Mouse (Mus musculus) embryonic facial prominence, embryonic 13.5 days (tissue): ENCODE measurements around the gene 4930432K21Rik. TPM values are rescaled to one million over a fixed set of nuclear protein-coding genes. Genes with fewer than 3 reads are reported as not detected.
A peak's percentile ranks its signal among the peaks of the same experiment; 100 is the strongest.

Experiments used
- ATAC-seq: fragments of 200-750 bp; cut with Nextera tagmentation; 2 replicates; pipeline ENCODE4 v1.8.0; 2017; ENCODE audit warnings: low read depth; ENCODE audit not compliant: insufficient number of reproducible peaks, insufficient read depth, low FRiP score, low TSS enrichment
- H3K27ac ChIP-seq: fragments of 300-500 bp; sonication (generic); 2 replicates; pipeline ENCODE4 v1.5.1; 2015; ENCODE audit warnings: moderate library complexity, mild to moderate bottlenecking, inconsistent platforms
- H3K27me3 ChIP-seq: fragments of 300-500 bp; sonication (generic); 2 replicates; pipeline ENCODE4 v1.6.1; 2015; ENCODE audit warnings: mild to moderate bottlenecking, inconsistent platforms
- H3K36me3 ChIP-seq: fragments of 300-500 bp; sonication (generic); 2 replicates; pipeline ENCODE4 v1.6.1; 2015; ENCODE audit warnings: mild to moderate bottlenecking, inconsistent platforms
- H3K4me1 ChIP-seq: fragments of 300-500 bp; sonication (generic); 2 replicates; pipeline ENCODE4 v1.6.1; 2015; ENCODE audit warnings: inconsistent platforms
- H3K4me2 ChIP-seq: fragments of 300-500 bp; sonication (generic); 2 replicates; pipeline ENCODE4 v1.6.1; 2015; ENCODE audit warnings: moderate library complexity, mild to moderate bottlenecking, inconsistent platforms
- H3K4me3 ChIP-seq: fragments of 300-500 bp; sonication (generic); 2 replicates; pipeline ENCODE4 v1.5.1; 2015; ENCODE audit warnings: mild to moderate bottlenecking, inconsistent platforms
- H3K9ac ChIP-seq: fragments of 300-500 bp; sonication (generic); 2 replicates; pipeline ENCODE4 v1.6.1; 2015; ENCODE audit warnings: mild to moderate bottlenecking, inconsistent platforms
- H3K9me3 ChIP-seq: fragments of 300-500 bp; sonication (generic); 2 replicates; pipeline ENCODE4 v1.6.1; 2016; ENCODE audit warnings: inconsistent platforms
- WGBS: fragments of 180-500 bp; shearing (Covaris S2); methylation state at CpG from one replicate; pipeline ENCODE4 v1.1.7; 2015; ENCODE audit warnings: mixed read lengths; 5-methylcytosine and 5-hydroxymethylcytosine counted together
- polyA plus RNA-seq: library from polyadenylated mRNA; unstranded; fragments of >200 nt; fragmentation: Nextera tagmentation; extraction: Ambion mirVana; gene quantifications from 2 replicates; pipeline ENCODE4 v1.2.1, GENCODE M21; 2015

Gene 4930432K21Rik
- polyA plus RNA-seq, 1 experiment from 2014 or later, result 1.4 TPM

DNA sequence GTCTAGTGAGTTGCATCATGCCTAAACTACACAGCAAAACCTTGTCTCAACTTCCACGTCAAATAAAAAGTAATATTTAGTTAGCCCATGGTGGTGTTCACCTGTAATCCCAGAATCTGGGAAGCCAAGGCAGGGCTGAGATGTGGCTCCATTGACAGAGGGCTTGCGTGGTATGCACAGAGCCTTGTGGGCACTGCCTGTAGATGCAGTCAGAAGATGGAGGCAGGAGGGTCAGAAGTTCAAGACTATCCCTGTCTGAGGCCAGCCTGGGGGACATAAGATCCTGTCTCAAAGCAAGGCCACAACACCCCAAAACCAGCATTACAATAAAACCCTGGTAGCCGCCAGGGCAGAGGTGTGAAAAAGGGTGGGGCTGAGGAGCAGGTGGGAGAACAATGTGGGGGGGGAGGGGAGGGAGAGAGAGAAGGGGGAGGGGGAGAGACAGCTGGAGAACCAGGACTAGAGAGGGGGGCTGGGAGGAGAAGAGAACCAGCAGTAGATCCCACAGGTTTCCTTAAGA is 46.5 kb downstream of the 4930432K21Rik start:
- Histone ChIP-seq H3K4me2 (no peak overlapping the region), H3K27ac (no peak overlapping the region), H3K36me3 (no peaks in the 10 kb centered on the region), H3K9ac (no peak overlapping the region), H3K9me3 (no peaks in the 10 kb centered on the region), H3K4me3 (no peak overlapping the region), H3K27me3 (no peaks in the 10 kb centered on the region), H3K4me1 (peaks cover 45% of the 10 kb centered on the region)
- 81% methylated on average over 3 of the region's 3 CpGs for WGBS
- ATAC-seq, result no peak

DNA sequence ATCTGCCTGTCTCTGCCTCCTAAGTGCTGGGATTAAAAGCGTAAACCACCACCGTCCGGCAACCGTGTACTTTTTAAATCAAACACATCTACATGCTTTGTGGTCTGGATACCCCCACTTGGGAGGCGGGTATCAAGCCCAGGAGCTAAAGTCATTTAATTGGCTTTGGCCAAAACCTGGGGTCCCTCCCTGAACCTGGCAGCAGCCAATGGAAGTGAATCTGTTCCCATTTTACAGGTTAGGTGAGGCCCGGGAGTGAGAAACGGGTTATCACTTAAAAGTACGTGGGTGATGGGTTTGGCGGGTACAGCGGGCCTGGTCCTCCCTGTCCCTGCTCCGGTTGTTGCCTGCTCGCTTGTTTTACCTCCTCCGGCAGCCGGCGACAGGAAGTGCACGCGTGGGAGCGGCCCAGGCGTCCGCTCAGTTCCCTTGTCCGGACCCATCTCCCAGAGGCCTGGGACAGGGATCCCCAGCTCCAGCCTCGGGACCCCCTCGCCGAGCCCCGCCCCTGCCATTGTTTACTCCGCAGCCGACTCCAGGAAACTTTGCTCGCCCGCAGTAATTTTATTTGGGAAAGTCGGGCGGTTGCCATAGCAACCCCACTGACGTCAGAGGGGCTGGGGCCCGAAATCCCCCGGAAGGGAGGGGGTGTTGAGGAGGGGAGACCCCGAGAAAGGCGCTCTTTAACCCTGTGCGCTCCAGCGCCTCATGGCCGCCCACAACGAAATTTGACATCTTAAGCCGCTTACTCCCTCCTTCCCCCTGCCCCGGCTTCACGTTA is 49.5 kb downstream of the 4930432K21Rik start:
- peak; percentile 50 for ATAC-seq
- no peaks in the 10 kb centered on the region for H3K27me3 ChIP-seq
- peak overlapping the region; percentile 99 for H3K27ac ChIP-seq
- peak overlapping the region; percentile 79 for H3K9ac ChIP-seq
- peak overlapping the region; percentile 66 for H3K4me2 ChIP-seq
- peak overlapping the region; percentile 56 for H3K4me3 ChIP-seq
- no peaks in the 10 kb centered on the region for H3K36me3 ChIP-seq
- peaks cover 59% of the 10 kb centered on the region for H3K4me1 ChIP-seq
- no peaks in the 10 kb centered on the region for H3K9me3 ChIP-seq
- under 1% methylated on average over 43 of the region's 43 CpGs for WGBS

DNA sequence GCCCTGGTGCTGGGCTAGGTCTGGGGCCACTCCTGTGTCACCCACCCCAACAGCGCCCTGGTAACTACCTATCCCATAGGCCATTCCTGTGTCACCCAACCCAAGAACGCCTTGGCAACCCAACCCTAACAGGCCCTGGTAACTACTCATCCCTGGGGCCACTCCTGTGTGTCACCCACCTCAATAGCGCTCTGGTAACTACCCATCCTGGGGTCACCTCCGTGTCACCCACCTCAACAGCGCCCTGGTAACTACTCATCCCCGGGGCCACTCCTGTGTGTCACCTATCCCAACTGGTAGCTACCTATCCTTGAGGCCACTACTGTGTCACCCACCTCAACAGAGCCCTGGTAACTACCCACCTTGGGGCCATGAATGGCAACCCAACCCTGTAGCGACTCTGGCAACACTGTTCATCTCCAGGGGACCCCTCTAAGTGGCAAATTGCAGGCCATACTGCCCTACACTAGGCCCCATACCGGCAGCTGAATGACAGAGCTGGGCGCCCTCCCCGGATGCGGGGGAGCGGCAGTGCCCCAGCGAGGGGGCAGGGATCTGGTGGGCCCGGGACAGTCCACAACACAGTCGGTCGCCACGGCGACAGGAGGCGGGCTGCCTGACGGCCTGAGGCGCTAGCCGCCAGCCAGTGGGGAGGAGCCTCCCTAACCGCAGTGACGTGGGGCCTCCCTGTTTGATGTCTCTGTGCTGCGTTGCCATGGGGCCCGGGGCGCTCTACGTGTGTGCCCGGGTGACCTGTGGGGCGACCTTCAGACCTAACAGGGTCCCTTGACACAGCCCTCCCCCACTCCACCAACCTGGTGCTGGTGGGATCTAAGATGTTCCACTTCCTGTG is 50.3 kb downstream of the 4930432K21Rik start:
- ATAC-seq, result peak; percentile 63
- Histone ChIP-seq H3K4me1 (peaks cover 59% of the 10 kb centered on the region), H3K9me3 (no peaks in the 10 kb centered on the region), H3K4me2 (peak overlapping the region; percentile 66), H3K27ac (peak overlapping the region; percentile 99), H3K4me3 (peak overlapping the region; percentile 56), H3K27me3 (no peaks in the 10 kb centered on the region), H3K36me3 (no peaks in the 10 kb centered on the region), H3K9ac (peak overlapping the region; percentile 51)
- WGBS, result 2% methylated on average over 30 of the region's 30 CpGs

DNA sequence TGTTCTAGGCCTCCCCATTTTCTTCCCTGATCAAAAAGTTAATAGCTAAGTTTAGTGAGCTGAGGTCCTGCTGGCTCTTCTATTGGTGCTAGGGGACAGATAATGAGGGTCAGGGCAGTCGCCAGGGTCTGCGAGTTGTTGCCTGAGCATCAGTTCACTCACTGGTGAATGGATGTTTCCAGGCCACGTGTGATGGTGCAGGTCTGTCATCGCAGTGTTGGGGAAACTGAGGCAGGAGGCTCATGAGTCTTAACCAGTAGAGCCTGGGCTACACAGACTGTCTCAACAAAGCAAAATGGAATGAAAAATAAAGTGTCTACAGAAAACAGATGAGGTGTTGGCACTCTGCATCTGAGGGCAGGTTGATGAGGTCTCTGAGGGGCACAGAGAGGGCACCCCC is 51.0 kb downstream of the 4930432K21Rik start:
- Histone ChIP-seq H3K27ac (peak overlapping the region; percentile 99), H3K4me2 (peak overlapping the region; percentile 66), H3K9me3 (no peaks in the 10 kb centered on the region), H3K27me3 (no peaks in the 10 kb centered on the region), H3K4me3 (no peak overlapping the region; the same call in 1 of the 2 replicates), H3K4me1 (peaks cover 60% of the 10 kb centered on the region), H3K9ac (peak overlapping the region; percentile 51; the same call in 1 of the 2 replicates), H3K36me3 (no peaks in the 10 kb centered on the region)
- no peak for ATAC-seq
- WGBS, result 23% methylated on average over 4 of the region's 4 CpGs

DNA sequence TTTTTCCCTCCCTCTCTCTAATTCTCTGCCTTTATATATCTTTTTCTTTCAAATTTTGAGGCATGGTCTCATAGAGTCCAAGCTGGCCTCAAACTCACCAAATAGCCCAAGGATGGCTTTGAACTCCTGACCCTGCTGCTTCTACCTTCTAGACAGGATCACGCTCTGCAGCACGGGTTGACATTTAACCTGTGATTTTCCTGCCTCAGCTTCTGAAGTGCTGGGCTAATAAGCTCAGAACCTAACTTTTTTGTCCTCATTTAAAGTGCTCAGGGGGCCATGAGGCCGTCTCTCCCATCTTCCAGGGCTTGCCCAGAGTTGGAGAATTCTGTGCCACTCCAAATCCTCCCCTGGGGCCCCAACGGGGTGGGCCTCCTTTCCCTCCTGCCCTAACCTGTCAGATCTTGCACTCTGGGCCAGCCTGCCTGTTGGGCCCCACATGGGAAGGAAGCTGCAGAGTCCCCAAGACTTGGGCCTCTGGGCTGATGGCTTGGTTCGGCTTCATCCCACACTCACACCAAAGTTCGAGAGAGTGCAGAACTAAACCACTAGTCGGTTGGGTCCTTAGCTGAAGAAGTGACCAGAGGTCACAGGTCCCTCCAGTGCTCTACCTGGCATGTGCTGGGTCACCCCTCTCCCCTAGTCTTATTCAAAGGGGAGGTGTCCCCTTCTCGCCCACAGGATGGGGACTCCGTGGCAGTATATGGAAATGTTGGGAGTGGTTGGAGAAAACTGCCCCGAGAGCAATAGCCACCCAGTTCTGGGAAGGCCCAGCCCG is 51.7 kb downstream of the 4930432K21Rik start:
- H3K4me3 ChIP-seq, result peak overlapping the region; percentile 76
- ATAC-seq, result no peak
- H3K9me3 ChIP-seq, result no peaks in the 10 kb centered on the region
- WGBS, result 35% methylated on average over 11 of the region's 11 CpGs
- H3K4me2 ChIP-seq, result peak overlapping the region; percentile 94
- peaks cover 3% of the 10 kb centered on the region; the same call in 1 of the 2 replicates for H3K36me3 ChIP-seq
- peaks cover 64% of the 10 kb centered on the region for H3K4me1 ChIP-seq
- peak overlapping the region; percentile 99 for H3K27ac ChIP-seq
- no peaks in the 10 kb centered on the region for H3K27me3 ChIP-seq
- H3K9ac ChIP-seq, result peak overlapping the region; percentile 95

DNA sequence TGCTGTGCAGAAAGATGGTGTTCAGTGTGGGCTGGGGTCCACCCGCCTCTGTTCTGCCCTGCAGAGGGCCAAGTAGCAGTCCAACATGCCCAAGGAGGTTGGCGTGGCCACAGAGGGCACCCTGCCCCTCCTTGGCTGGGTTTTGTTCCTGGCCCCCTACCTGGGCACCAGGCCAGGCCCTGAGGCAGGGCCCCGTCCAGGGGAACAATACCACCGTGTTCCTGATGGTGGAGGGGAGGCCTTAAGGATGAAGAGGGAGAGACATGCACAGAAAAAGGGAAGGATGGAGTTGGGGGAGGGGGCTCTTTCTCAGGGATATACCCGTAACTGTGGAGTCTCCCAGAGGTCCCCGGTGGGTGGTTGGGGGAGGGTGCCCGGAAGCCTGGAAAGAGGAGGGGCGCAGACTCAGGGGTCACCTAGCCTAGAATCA is 52.3 kb downstream of the 4930432K21Rik start:
- peak overlapping the region; percentile 95 for H3K9ac ChIP-seq
- H3K27me3 ChIP-seq, result no peaks in the 10 kb centered on the region
- H3K4me2 ChIP-seq, result peak overlapping the region; percentile 94
- H3K36me3 ChIP-seq, result peaks cover 9% of the 10 kb centered on the region
- WGBS, result 19% methylated on average over 8 of the region's 8 CpGs
- peak overlapping the region; percentile 99 for H3K27ac ChIP-seq
- peaks cover 68% of the 10 kb centered on the region for H3K4me1 ChIP-seq
- no peaks in the 10 kb centered on the region for H3K9me3 ChIP-seq
- peak overlapping the region; percentile 76 for H3K4me3 ChIP-seq
- ATAC-seq, result no peak

DNA sequence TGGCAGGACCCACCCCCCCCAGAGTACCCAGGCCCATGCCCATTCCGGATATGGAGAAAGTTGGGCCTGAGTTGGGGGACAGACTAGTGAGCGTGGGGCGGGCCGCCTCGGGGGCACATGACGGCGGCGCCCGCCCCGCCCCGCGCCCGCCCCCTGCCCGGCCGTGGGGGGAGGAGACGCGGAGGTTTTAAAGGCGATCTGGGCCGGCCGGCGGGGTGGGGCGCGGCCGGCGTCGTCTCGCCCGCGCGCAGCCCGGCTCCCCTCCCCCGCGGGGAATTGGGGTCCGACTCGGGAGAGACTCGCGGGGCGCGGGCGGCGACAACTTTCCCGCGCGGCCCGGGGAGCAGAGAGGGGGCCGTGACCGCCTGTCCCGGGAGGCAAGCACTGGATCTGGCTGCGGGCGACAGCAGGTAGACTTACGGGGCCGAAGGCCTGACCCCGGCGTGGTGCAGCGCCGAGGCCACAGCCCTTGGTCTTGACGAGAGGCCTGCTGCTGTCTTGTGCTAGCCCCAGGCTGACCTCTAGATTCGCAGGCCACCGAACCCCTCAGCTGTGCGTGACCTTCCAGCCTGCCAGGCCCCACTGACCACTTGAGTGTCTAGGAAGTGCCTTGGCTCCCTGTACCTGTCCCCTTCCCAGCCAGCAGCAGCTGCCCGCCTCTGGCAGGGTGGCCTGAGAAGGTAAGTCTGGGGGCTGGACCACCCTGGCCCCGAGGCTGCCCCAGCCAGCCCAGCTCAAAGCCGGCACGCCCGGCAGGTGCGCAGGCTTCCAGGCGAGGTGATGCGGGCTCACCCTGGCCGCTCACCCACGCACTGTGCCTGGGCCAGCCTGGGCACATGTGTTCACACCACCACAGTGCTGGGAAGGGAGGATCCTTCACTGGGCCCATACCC is 53.1 kb downstream of the 4930432K21Rik start:
- ATAC-seq, result peak; percentile 10; the same call in 1 of the 2 replicates
- Histone ChIP-seq H3K4me2 (peak overlapping the region; percentile 94), H3K4me1 (peaks cover 70% of the 10 kb centered on the region), H3K4me3 (peak overlapping the region; percentile 76), H3K36me3 (peaks cover 17% of the 10 kb centered on the region), H3K27me3 (no peaks in the 10 kb centered on the region), H3K9me3 (no peaks in the 10 kb centered on the region), H3K27ac (peak overlapping the region; percentile 99), H3K9ac (peak overlapping the region; percentile 95)
- 5% methylated on average over 39 of the region's 70 CpGs for WGBS

DNA sequence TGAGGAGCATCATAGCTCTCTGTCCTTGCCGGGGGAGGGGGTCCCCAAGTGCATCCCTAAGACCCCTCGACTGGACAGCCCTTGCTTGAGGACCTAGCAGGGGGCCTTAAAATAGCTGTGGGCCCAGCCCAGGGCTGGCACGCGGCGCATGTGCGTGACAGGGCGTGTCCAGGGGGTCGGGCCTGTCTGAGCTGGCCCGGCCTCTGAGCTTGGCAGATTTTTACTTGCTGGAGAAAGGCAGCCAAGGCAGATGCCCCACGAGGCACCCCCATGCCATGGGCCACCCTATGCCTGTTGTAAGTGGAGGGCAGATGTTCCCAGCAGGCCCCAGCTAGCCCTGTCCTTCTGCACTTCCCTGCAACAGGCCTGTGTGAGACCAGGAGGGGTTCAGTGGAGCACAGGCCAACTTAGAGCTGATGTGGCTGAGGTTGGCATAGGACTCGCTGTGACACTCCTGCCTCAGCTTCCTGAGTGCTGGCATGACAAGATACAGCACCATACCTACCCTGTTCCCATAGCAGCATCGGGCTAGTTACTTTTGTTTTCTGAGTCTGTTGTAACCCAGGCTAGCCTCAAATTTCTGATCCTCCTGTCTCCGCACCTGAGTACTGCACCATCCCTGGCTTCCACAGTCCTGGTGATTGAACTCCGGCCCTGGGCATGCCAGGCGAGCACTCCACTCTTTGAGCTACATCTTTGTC is 53.9 kb downstream of the 4930432K21Rik start:
- peaks cover 71% of the 10 kb centered on the region for H3K4me1 ChIP-seq
- H3K9ac ChIP-seq, result peak overlapping the region; percentile 95
- H3K36me3 ChIP-seq, result peaks cover 22% of the 10 kb centered on the region
- H3K27me3 ChIP-seq, result no peaks in the 10 kb centered on the region
- H3K4me2 ChIP-seq, result peak overlapping the region; percentile 94
- peak overlapping the region; percentile 99 for H3K27ac ChIP-seq
- WGBS, result 44% methylated on average over 15 of the region's 15 CpGs
- H3K9me3 ChIP-seq, result no peaks in the 10 kb centered on the region
- no peak for ATAC-seq
- peak overlapping the region; percentile 76 for H3K4me3 ChIP-seq

DNA sequence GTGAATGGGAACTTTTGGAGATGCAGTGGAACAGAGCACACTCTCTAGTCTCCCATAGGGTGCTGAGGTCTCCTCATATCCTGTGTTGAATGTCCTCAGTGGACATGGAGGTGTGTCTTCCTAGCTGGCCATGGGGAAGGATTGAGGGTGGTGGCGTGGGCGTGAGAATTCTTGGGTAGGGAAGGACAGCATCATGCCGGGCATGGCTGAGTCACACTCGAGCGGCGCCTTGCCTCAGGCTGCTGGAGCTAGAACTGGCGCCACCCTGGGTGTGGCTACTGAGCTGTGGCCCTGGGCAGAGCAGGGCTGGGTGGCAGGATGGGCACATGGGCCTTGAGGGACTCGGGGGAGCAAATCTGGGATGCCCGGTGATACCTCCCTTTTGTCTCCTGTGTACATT is 54.6 kb downstream of the 4930432K21Rik start:
- H3K36me3 ChIP-seq, result peaks cover 26% of the 10 kb centered on the region
- peak overlapping the region; percentile 95 for H3K9ac ChIP-seq
- peaks cover 77% of the 10 kb centered on the region for H3K4me1 ChIP-seq
- no peaks in the 10 kb centered on the region for H3K9me3 ChIP-seq
- WGBS, result 82% methylated on average over 9 of the region's 9 CpGs
- no peaks in the 10 kb centered on the region for H3K27me3 ChIP-seq
- ATAC-seq, result no peak
- peak overlapping the region; percentile 76 for H3K4me3 ChIP-seq
- H3K4me2 ChIP-seq, result peak overlapping the region; percentile 94
- peak overlapping the region; percentile 99 for H3K27ac ChIP-seq
